Mouse (Mus musculus) liver, embryonic 12.5 days (tissue): Measurements from ENCODE around the gene Pnkd. TPM values are rescaled to one million over a fixed set of nuclear protein-coding genes. Genes with fewer than 3 reads are reported as not detected.
A peak's percentile ranks its signal among the peaks of the same experiment; 100 is the strongest.
"Not testable (repeated sequence)": the region's sequence is repeated elsewhere in the genome, so short reads cannot be mapped to it uniquely, and the experiment has no call there.

Experiments used
- ATAC-seq: fragments of 200-750 bp; cut with Nextera tagmentation; 2 replicates; pipeline ENCODE4 v1.8.0; 2017; ENCODE audit warnings: moderate number of reproducible peaks, mild to moderate bottlenecking, moderate library complexity
- H3K27ac ChIP-seq: fragments of 300-500 bp; sonication (generic); 2 replicates; pipeline ENCODE4 v1.5.1; 2016; ENCODE audit warnings: mild to moderate bottlenecking
- H3K27me3 ChIP-seq: fragments of 300-500 bp; sonication (generic); replicated peaks from 2 replicates; pipeline ENCODE4 v1.6.1; 2016; ENCODE audit warnings: mild to moderate bottlenecking, moderate library complexity
- H3K36me3 ChIP-seq: fragments of 300-500 bp; sonication (generic); 2 replicates; pipeline ENCODE4 v1.6.1; 2016; ENCODE audit warnings: mild to moderate bottlenecking, moderate library complexity
- H3K4me1 ChIP-seq: fragments of 300-500 bp; sonication (generic); 2 replicates; pipeline ENCODE4 v1.6.1; 2016
- H3K4me2 ChIP-seq: fragments of 300-500 bp; sonication (generic); 2 replicates; pipeline ENCODE4 v1.6.1; 2016; ENCODE audit warnings: mild to moderate bottlenecking, moderate library complexity
- H3K4me3 ChIP-seq: fragments of 300-500 bp; sonication (generic); 2 replicates; pipeline ENCODE4 v1.5.1; 2016; ENCODE audit warnings: mild to moderate bottlenecking, moderate library complexity
- H3K9ac ChIP-seq: fragments of 300-500 bp; sonication (generic); 2 replicates; pipeline ENCODE4 v1.6.1; 2016; ENCODE audit warnings: mild to moderate bottlenecking, moderate library complexity
- H3K9me3 ChIP-seq: fragments of 300-500 bp; sonication (generic); replicated peaks from 2 replicates; pipeline ENCODE4 v1.6.1; 2016; ENCODE audit warnings: mild to moderate bottlenecking, moderate library complexity
- WGBS: fragments of 180-500 bp; shearing (Covaris S2); methylation state at CpG from one replicate; pipeline ENCODE4 v1.1.7; 2016; ENCODE audit not compliant: insufficient replicate concordance; 5-methylcytosine and 5-hydroxymethylcytosine counted together
- polyA plus RNA-seq: library from polyadenylated mRNA; unstranded; fragments of >200 nt; fragmentation: Nextera tagmentation; extraction: Ambion mirVana; gene quantifications from 2 replicates; pipeline ENCODE4 v1.2.1, GENCODE M21; 2016

The Pnkd gene
- polyA plus RNA-seq, 1 experiment from 2014 or later: 48.7 TPM

DNA sequence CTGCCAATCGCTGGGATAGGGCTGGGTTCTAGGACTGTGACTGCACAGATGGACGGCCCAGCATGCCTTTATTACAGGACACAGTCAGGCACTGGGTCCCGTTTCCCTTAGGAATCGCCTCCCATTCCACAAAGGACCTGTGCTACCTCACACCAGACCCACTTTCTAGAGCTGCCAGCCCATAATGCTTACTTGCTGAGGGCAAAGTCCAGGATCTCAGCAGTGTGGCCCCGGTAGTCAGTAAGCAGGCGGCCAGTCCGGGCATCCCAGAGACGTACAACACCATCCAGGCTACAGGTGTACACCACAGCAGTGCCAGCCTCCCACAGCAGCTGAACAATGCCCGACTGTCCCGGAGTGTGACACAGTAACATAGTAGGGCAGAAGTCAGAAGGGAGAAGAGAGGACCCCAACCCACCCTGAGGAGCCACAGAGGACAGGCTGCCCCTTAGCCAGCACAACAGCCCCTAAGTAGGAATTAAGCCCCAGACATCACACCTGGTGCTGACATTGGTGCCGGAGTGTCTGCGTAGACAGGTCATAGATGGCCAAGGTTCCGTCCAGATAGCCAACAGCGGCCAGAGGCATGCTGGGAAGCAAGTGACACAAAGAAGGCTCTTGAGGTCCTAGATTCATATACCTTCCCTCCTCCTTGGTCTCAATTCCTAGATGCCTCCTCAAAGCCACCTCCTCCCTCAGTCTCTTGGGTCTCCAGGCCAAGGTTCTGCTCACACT, 4.0 kb upstream of the Pnkd start:
- no peak overlapping the region for H3K9ac ChIP-seq
- 78% methylated on average over 14 of the region's 14 CpGs for WGBS
- no peak overlapping the region for H3K4me2 ChIP-seq
- no peak for ATAC-seq
- H3K27ac ChIP-seq: no peak overlapping the region
- no peaks in the 10 kb centered on the region for H3K9me3 ChIP-seq
- no peak overlapping the region for H3K4me3 ChIP-seq
- H3K4me1 ChIP-seq: peaks cover 40% of the 10 kb centered on the region
- peaks cover 49% of the 10 kb centered on the region for H3K36me3 ChIP-seq
- H3K27me3 ChIP-seq: peaks cover 12% of the 10 kb centered on the region; the same call in 1 of the 2 replicates

DNA sequence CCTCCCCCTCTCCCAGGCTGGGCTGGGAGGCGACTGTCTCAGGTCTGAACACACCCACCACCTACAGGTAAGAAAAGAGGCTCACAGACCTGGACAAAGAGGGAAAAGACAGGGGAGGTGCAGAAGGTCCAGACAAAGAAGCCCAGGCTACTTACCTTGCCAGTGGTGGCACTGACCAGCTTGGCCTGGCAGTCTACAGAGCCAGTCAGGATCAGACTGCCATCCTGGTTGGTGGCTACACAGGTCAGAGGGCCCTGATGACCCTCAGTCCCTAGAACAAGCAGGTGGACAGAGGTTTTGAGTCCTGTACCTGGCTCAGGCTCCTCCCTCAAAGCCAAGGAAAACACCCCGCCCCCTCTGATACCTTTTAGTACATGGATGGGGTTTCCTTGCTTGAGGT, 3.4 kb upstream of the Pnkd start:
- Histone ChIP-seq H3K4me2 (no peak overlapping the region), H3K4me1 (peaks cover 44% of the 10 kb centered on the region), H3K36me3 (peaks cover 50% of the 10 kb centered on the region), H3K27ac (no peak overlapping the region), H3K9ac (no peak overlapping the region), H3K4me3 (no peak overlapping the region), H3K27me3 (0 out of 2 replicates have a peak, but pooled peaks cover 8% of the 10 kb centered on the region), H3K9me3 (no peaks in the 10 kb centered on the region)
- ATAC-seq: no peak
- WGBS: 62% methylated on average over 2 of the region's 2 CpGs

- Histone ChIP-seq H3K9me3 (no peaks in the 10 kb centered on the region), H3K9ac (no peak overlapping the region), H3K27me3 (0 out of 2 replicates have a peak, but pooled peaks cover 7% of the 10 kb centered on the region), H3K4me3 (no peak overlapping the region), H3K4me2 (no peak overlapping the region), H3K36me3 (peaks cover 54% of the 10 kb centered on the region), H3K27ac (no peak overlapping the region), H3K4me1 (peaks cover 50% of the 10 kb centered on the region)
- WGBS: 89% methylated on average over 8 of the region's 8 CpGs
- no peak for ATAC-seq
Measured at GRCm38 (mm10) chr1:74281886-74282285, 2.8 kb upstream of the Pnkd start.

DNA sequence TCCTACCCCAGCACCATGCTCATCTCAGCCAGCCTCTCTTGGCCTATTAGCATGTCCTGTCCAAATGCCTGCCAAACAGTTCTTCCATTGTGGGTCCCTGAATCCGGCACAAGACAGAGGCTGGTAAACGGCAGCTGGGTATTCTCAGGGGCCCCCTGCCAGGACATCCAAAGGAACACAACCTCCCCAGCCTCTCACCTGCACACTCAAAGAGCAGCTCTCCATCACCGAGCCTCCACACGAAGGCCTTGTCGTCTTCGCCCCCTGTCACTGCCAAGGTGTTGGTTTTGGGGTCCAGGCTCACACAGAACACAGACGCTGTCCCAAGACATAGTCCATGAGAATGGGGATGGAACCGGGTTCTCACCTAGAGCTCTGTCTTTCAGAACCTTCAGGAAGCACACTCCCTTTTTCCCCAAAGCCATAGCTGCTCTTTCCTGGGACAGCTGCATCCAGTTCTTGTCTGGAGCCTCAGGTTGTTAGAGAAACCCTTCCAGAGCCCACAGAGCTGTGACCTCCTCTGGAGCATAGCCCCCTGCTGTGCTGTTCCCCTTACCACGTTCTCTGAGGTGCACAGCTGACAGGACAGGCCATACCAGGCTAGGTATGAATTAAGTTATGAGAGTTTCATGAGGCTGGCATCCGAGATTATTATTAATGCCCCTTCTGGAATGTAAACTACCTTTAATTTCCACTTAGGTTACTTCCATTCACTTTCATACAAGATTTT, 1.7 kb upstream of the Pnkd start:
- Histone ChIP-seq H3K4me2 (peak overlapping the region; percentile 95), H3K9ac (no peak overlapping the region), H3K36me3 (peaks cover 57% of the 10 kb centered on the region), H3K9me3 (no peaks in the 10 kb centered on the region), H3K27me3 (0 out of 2 replicates have a peak, but pooled peaks cover 3% of the 10 kb centered on the region), H3K4me1 (peaks cover 51% of the 10 kb centered on the region), H3K27ac (no peak overlapping the region), H3K4me3 (peak overlapping the region; percentile 70; the same call in 1 of the 2 replicates)
- 82% methylated on average over 10 of the region's 10 CpGs for WGBS
- ATAC-seq: no peak

GRCm38 (mm10) chr1:74283686-74284463, 855 bp upstream of the Pnkd start:
- ATAC-seq: peak; percentile 20
- H3K4me2 ChIP-seq: peak overlapping the region; percentile 95
- peak overlapping the region; percentile 70 for H3K4me3 ChIP-seq
- H3K36me3 ChIP-seq: peaks cover 57% of the 10 kb centered on the region
- H3K27ac ChIP-seq: peak overlapping the region; percentile 80
- no peaks in the 10 kb centered on the region for H3K9me3 ChIP-seq
- WGBS: 8% methylated on average over 15 of the region's 15 CpGs
- 0 out of 2 replicates have a peak, but pooled peaks cover 1% of the 10 kb centered on the region for H3K27me3 ChIP-seq
- peak overlapping the region; percentile 78 for H3K9ac ChIP-seq
- H3K4me1 ChIP-seq: peaks cover 54% of the 10 kb centered on the region

DNA sequence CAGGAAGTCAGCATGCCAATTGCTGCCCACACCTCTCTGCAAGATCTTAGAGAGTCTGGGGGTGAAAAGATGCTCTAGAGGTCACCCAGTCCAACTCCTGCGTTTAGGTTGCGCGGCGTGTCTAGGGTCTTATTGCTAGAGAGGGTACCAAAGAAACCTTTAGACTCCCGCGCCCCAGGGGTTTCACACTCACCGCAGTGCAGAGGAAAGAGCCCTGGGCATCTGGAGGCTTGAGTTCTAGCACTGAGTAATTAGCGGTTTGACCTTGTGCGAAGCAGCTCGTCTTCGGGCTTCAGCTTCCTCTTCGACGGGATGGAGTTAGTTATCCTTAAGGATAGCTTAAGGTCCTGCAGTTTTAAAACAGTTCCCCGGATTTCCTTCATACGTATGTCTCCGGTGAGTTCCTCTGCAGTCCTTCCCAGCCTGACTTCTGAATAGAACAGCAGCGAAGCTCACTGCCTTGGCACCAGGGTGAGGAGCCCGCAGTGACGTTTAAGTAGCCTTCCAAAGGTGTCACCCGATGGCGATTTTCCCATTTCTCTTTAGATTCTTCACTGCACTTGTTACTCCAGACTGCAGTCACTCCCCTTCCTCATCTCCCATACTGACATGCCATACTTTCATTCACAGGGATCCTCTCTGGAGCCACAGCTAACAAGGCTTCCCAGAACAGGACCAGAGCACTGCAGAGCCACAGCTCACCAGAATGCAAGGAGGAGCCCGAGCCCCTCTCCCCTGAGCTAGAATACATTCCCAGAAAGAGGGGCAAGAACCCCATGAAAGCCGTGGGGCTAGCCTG, 681 bp downstream of the Pnkd start:
- ATAC-seq: no peak
- Histone ChIP-seq H3K4me2 (peak overlapping the region; percentile 72), H3K9ac (peak overlapping the region; percentile 77), H3K4me1 (peaks cover 62% of the 10 kb centered on the region), H3K27ac (peak overlapping the region; percentile 13), H3K4me3 (peak overlapping the region; percentile 70), H3K9me3 (no peaks in the 10 kb centered on the region), H3K27me3 (no peaks in the 10 kb centered on the region), H3K36me3 (peaks cover 57% of the 10 kb centered on the region)
- WGBS: 3% methylated on average over 23 of the region's 23 CpGs

GRCm38 (mm10) chr1:74286869-74287607, 2.3 kb downstream of the Pnkd start:
- not testable (repeated sequence) for H3K27ac ChIP-seq, H3K4me3 ChIP-seq, H3K4me2 ChIP-seq, H3K9me3 ChIP-seq, ATAC-seq, H3K27me3 ChIP-seq, H3K9ac ChIP-seq
- peaks cover 57% of the 10 kb centered on the region for H3K36me3 ChIP-seq
- H3K4me1 ChIP-seq: peaks cover 70% of the 10 kb centered on the region
- 52% methylated on average over 16 of the region's 17 CpGs for whole genome bisulfite sequencing

DNA sequence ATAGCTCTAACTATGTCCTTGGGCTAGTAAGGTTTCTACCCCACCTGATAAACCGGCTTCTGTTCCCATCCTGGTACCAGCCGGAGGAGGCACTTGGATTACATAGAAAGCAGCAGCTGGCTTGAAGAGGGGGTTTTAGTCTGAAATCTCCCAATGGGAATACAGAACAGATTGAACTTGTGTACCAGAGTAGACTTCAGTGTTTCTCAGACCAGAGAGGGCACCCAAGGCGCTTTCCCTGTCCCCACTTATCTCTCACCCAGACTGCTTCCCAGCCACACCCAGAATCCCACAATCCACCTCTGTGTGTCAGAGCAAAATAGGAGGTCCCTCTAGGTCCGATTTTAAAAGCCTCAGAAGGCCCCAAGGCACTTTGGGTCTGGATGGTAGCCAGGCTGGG, 3.6 kb downstream of the Pnkd start:
- WGBS: 67% methylated on average over 4 of the region's 4 CpGs
- H3K27me3 ChIP-seq: no peaks in the 10 kb centered on the region
- no peak overlapping the region for H3K4me2 ChIP-seq
- peak overlapping the region; percentile 18; the same call in 1 of the 2 replicates for H3K27ac ChIP-seq
- ATAC-seq: no peak
- H3K9me3 ChIP-seq: no peaks in the 10 kb centered on the region
- H3K4me1 ChIP-seq: peaks cover 64% of the 10 kb centered on the region
- peaks cover 57% of the 10 kb centered on the region for H3K36me3 ChIP-seq
- no peak overlapping the region for H3K9ac ChIP-seq
- no peak overlapping the region for H3K4me3 ChIP-seq

DNA sequence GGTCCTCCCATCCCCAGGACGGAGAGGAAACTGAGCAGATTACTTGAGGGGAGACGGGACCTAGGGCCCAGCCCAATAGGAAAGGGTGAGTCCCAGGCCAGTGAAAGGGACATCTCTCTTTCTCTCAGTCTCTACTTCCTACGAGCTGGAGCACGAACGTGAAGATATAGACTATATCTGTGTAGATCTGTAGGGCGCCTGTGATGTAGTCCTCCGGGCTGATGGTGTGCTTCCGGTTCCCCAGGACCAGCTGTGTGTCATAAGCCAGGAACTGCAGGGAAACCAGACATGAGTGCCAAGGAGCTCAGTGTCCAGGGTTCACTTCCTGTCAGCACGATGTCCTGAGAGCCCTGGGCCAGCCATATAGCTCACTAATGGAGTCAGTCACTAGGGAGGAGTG, 4.5 kb downstream of the Pnkd start:
- no peak overlapping the region for H3K4me3 ChIP-seq
- peaks cover 65% of the 10 kb centered on the region for H3K36me3 ChIP-seq
- no peaks in the 10 kb centered on the region for H3K27me3 ChIP-seq
- ATAC-seq: no peak
- 77% methylated on average over 9 of the region's 9 CpGs for WGBS
- no peak overlapping the region for H3K4me2 ChIP-seq
- peaks cover 65% of the 10 kb centered on the region for H3K4me1 ChIP-seq
- no peaks in the 10 kb centered on the region for H3K9me3 ChIP-seq
- no peak overlapping the region; the same call in 1 of the 2 replicates for H3K9ac ChIP-seq
- peak overlapping the region; percentile 18; the same call in 1 of the 2 replicates for H3K27ac ChIP-seq

DNA sequence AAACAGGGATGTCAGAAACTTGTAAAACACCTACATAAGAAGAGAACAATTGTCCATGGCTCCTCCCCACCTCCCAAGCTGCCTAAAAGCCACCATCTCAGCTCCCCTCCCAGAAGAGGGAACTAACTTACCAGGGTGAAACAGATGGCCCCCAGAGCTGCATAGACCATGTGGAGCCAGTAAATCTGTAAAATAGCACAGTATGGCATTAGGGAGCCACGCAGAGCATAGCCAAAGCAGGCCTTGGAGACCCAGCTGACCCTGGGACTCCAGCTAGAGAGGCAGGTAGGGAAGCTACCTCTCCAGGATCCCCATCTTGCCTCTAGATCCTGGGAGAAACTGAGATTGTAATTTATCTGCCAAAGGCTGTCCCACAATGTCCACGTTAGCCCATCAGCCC, 5.0 kb downstream of the Pnkd start:
- Histone ChIP-seq H3K27me3 (no peaks in the 10 kb centered on the region), H3K36me3 (peaks cover 70% of the 10 kb centered on the region), H3K27ac (0 out of 2 replicates have a peak overlapping the region, but pooled peaks have one; percentile 18), H3K9ac (no peak overlapping the region), H3K9me3 (no peaks in the 10 kb centered on the region), H3K4me3 (no peak overlapping the region), H3K4me1 (peaks cover 70% of the 10 kb centered on the region), H3K4me2 (no peak overlapping the region)
- ATAC-seq: no peak
- WGBS: 72% methylated on average over 2 of the region's 2 CpGs
